Mouse (Mus musculus) lung, postnatal 0 days (tissue): ENCODE results near the gene Mpped2. TPM values are rescaled to one million over a fixed set of nuclear protein-coding genes. Genes with fewer than 3 reads are reported as not detected.

Experiments used
- ATAC-seq: fragments of 200-750 bp; cut with Nextera tagmentation; 2 replicates; pipeline ENCODE4 v1.8.0; 2017; ENCODE audit warnings: moderate library complexity
- DNase-seq: peaks from one replicate; pipeline ENCODE4 v3.0.0-alpha.2; 2016; ENCODE audit warnings: low spot score
- H3K27ac ChIP-seq: fragments of 300-500 bp; sonication (generic); 2 replicates; pipeline ENCODE4 v1.5.1; 2014; ENCODE audit warnings: antibody characterized with exemption, mild to moderate bottlenecking, low read length, mixed read lengths
- H3K27me3 ChIP-seq: fragments of 300-500 bp; sonication (generic); replicated peaks from 2 replicates; pipeline ENCODE4 v1.6.1; 2014; ENCODE audit warnings: low read length, mixed read lengths; ENCODE audit not compliant: insufficient read depth
- H3K36me3 ChIP-seq: fragments of 300-500 bp; sonication (generic); 2 replicates; pipeline ENCODE4 v1.6.1; 2014; ENCODE audit warnings: low read length, mixed read lengths; ENCODE audit not compliant: insufficient read depth
- H3K4me1 ChIP-seq: fragments of 300-500 bp; sonication (generic); 2 replicates; pipeline ENCODE4 v1.6.1; 2014; ENCODE audit warnings: antibody characterized with exemption, low read depth, low read length, mixed read lengths; ENCODE audit not compliant: insufficient read depth
- H3K4me2 ChIP-seq: fragments of 300-500 bp; sonication (generic); replicated peaks from 2 replicates; pipeline ENCODE4 v1.6.1; 2014; ENCODE audit warnings: low read depth, mild to moderate bottlenecking, low read length, moderate library complexity, mixed read lengths
- H3K4me3 ChIP-seq: fragments of 300-500 bp; sonication (generic); 2 replicates; pipeline ENCODE4 v1.5.1; 2014; ENCODE audit warnings: low read depth, low read length
- H3K9ac ChIP-seq: fragments of 300-500 bp; sonication (generic); replicated peaks from 2 replicates; pipeline ENCODE4 v1.6.1; 2014; ENCODE audit warnings: low read depth, mild to moderate bottlenecking
- H3K9me3 ChIP-seq: fragments of 300-500 bp; sonication (generic); 2 replicates; pipeline ENCODE4 v1.6.1; 2016; ENCODE audit warnings: low read length, mixed read lengths
- CTCF ChIP-seq: IDR thresholded peaks from 2 replicates; pipeline ENCODE4 v1.5.1; 2016; ENCODE audit warnings: antibody characterized with exemption, mild to moderate bottlenecking
- EP300 ChIP-seq: IDR thresholded peaks from 2 replicates; pipeline ENCODE4 v1.6.1; 2016; ENCODE audit warnings: antibody characterized with exemption, mild to moderate bottlenecking, control low read depth
- WGBS: fragments of 180-500 bp; shearing (Covaris S2); extraction: QIAGEN DNeasy Blood & Tissue Kit; methylation state at CpG from one replicate; pipeline ENCODE4 v1.1.7; 2014; 5-methylcytosine and 5-hydroxymethylcytosine counted together
- polyA plus RNA-seq: library from polyadenylated mRNA; unstranded; fragments of >200 nt; fragmentation: Nextera tagmentation; extraction: Ambion mirVana; gene quantifications from 2 replicates; pipeline ENCODE4 v1.2.1, GENCODE M21; 2015

The Mpped2 gene
- polyA plus RNA-seq, 1 experiment from 2014 or later, result 9.7 TPM

- Histone ChIP-seq H3K4me3 (no peak overlapping the region), H3K4me1 (no peaks in the 10 kb centered on the region), H3K9me3 (no peaks in the 10 kb centered on the region), H3K4me2 (no peak overlapping the region), H3K27ac (no peak overlapping the region), H3K36me3 (no peaks in the 10 kb centered on the region), H3K27me3 (no peaks in the 10 kb centered on the region), H3K9ac (no peak overlapping the region)
- DNase-seq (no peak), ATAC-seq (no peak)
- WGBS, result 65% methylated on average over 6 of the region's 6 CpGs
- TF ChIP-seq CTCF (no peak), EP300 (no peak)
These were observed 53.1 kb downstream of the Mpped2 start for GRCm38 (mm10) chr2:106746211-106746610.

GRCm38 (mm10) chr2:106746905-106747304 is 53.8 kb downstream of the Mpped2 start:
- H3K9ac ChIP-seq, result no peak overlapping the region
- TF ChIP-seq CTCF (no peak), EP300 (no peak)
- H3K4me2 ChIP-seq, result no peak overlapping the region
- 54% methylated on average over 4 of the region's 4 CpGs for WGBS
- DNase-seq, result no peak
- H3K27me3 ChIP-seq, result no peaks in the 10 kb centered on the region
- ATAC-seq, result no peak
- H3K4me1 ChIP-seq, result no peaks in the 10 kb centered on the region
- no peak overlapping the region for H3K4me3 ChIP-seq
- H3K36me3 ChIP-seq, result no peaks in the 10 kb centered on the region
- no peaks in the 10 kb centered on the region for H3K9me3 ChIP-seq
- no peak overlapping the region for H3K27ac ChIP-seq

- H3K9me3 ChIP-seq, result no peaks in the 10 kb centered on the region
- ATAC-seq (no peak), DNase-seq (no peak)
- H3K4me2 ChIP-seq, result no peak overlapping the region
- H3K27me3 ChIP-seq, result no peaks in the 10 kb centered on the region
- no peak overlapping the region for H3K9ac ChIP-seq
- no peaks in the 10 kb centered on the region for H3K4me1 ChIP-seq
- no peaks in the 10 kb centered on the region for H3K36me3 ChIP-seq
- no peak overlapping the region for H3K27ac ChIP-seq
- TF ChIP-seq EP300 (no peak), CTCF (no peak)
- H3K4me3 ChIP-seq, result no peak overlapping the region
- WGBS, result 68% methylated on average over 4 of the region's 4 CpGs
These were observed 54.3 kb downstream of the Mpped2 start for GRCm38 (mm10) chr2:106747342-106747741.

- no peak overlapping the region for H3K4me3 ChIP-seq
- H3K4me2 ChIP-seq, result no peak overlapping the region
- no peaks in the 10 kb centered on the region for H3K9me3 ChIP-seq
- ATAC-seq (no peak), DNase-seq (no peak)
- 77% methylated on average over 3 of the region's 3 CpGs for WGBS
- H3K9ac ChIP-seq, result no peak overlapping the region
- no peak for TF ChIP-seq EP300
- no peak for TF ChIP-seq CTCF
- H3K36me3 ChIP-seq, result no peaks in the 10 kb centered on the region
- no peaks in the 10 kb centered on the region for H3K27me3 ChIP-seq
- no peaks in the 10 kb centered on the region for H3K4me1 ChIP-seq
- no peak overlapping the region for H3K27ac ChIP-seq
These were observed 57.8 kb downstream of the Mpped2 start for GRCm38 (mm10) chr2:106750878-106751277.

- H3K27me3 ChIP-seq, result no peaks in the 10 kb centered on the region
- no peak overlapping the region for H3K4me2 ChIP-seq
- H3K9me3 ChIP-seq, result no peaks in the 10 kb centered on the region
- WGBS, result 79% methylated on average over 5 of the region's 5 CpGs
- TF ChIP-seq CTCF (no peak), EP300 (no peak)
- DNase-seq, result no peak
- H3K36me3 ChIP-seq, result no peaks in the 10 kb centered on the region
- no peak overlapping the region for H3K4me3 ChIP-seq
- no peak overlapping the region for H3K27ac ChIP-seq
- no peak overlapping the region for H3K9ac ChIP-seq
- no peaks in the 10 kb centered on the region for H3K4me1 ChIP-seq
- ATAC-seq, result no peak
These were observed 60.6 kb downstream of the Mpped2 start for GRCm38 (mm10) chr2:106753703-106754102.

GRCm38 (mm10) chr2:106754696-106755095 is 61.6 kb downstream of the Mpped2 start:
- Histone ChIP-seq H3K9me3 (no peaks in the 10 kb centered on the region), H3K27ac (no peak overlapping the region), H3K9ac (no peak overlapping the region), H3K4me2 (no peak overlapping the region), H3K4me3 (no peak overlapping the region), H3K27me3 (no peaks in the 10 kb centered on the region), H3K4me1 (no peaks in the 10 kb centered on the region), H3K36me3 (no peaks in the 10 kb centered on the region)
- TF ChIP-seq EP300, result no peak
- WGBS, result 59% methylated on average over 5 of the region's 5 CpGs
- DNase-seq (no peak), ATAC-seq (no peak)

GRCm38 (mm10) chr2:106756354-106757103 is 63.5 kb downstream of the Mpped2 start:
- no peaks in the 10 kb centered on the region for H3K36me3 ChIP-seq
- ATAC-seq, result no peak
- no peak overlapping the region for H3K4me3 ChIP-seq
- WGBS, result 54% methylated on average over 13 of the region's 13 CpGs
- no peak for DNase-seq
- no peak overlapping the region for H3K4me2 ChIP-seq
- no peak for TF ChIP-seq CTCF
- TF ChIP-seq EP300, result no peak
- H3K9me3 ChIP-seq, result no peaks in the 10 kb centered on the region
- no peaks in the 10 kb centered on the region for H3K4me1 ChIP-seq
- no peak overlapping the region for H3K9ac ChIP-seq
- H3K27me3 ChIP-seq, result no peaks in the 10 kb centered on the region
- no peak overlapping the region for H3K27ac ChIP-seq
